Mouse (Mus musculus): ENCODE results near the gene Efcab8. TPM values are rescaled to one million over a fixed set of nuclear protein-coding genes. Genes with fewer than 3 reads are reported as not detected.
A peak's percentile ranks its signal among the peaks of the same experiment; 100 is the strongest.

Gene Efcab8
- polyA plus RNA-seq, 1 experiment from 2014 or later: not detected

- DNase-seq (ENCODE audit: low spot score) (no peak), ATAC-seq (ENCODE audit: insufficient read depth, low FRiP score, low TSS enrichment) (no peak)
- Histone ChIP-seq H3K4me1 (ENCODE audit: control insufficient read depth, insufficient read depth, low read length) (no peaks in the 10 kb centered on the region), H3K27me3 (ENCODE audit: control insufficient read depth, insufficient read depth, low read length) (no peaks in the 10 kb centered on the region), H3K4me3 (ENCODE audit: low read depth, low read length) (no peak overlapping the region), H3K4me2 (ENCODE audit: low read depth) (no peak overlapping the region), H3K9ac (ENCODE audit: low read length) (no peak overlapping the region), H3K9me3 (ENCODE audit: control insufficient read depth, low read length) (no peaks in the 10 kb centered on the region), H3K27ac (ENCODE audit: low read depth, low read length) (no peak overlapping the region), H3K36me3 (ENCODE audit: control insufficient read depth, insufficient read depth, low read length) (no peaks in the 10 kb centered on the region)
- 91% methylated on average over 8 of the region's 8 CpGs for WGBS
These were observed 63.1 kb downstream of the Efcab8 start for GRCm38 (mm10) chr2:153842854-153843253.

- no peaks in the 10 kb centered on the region for H3K36me3 ChIP-seq (ENCODE audit: control insufficient read depth, insufficient read depth, low read length)
- no peaks in the 10 kb centered on the region for H3K27me3 ChIP-seq (ENCODE audit: control insufficient read depth, insufficient read depth, low read length)
- no peaks in the 10 kb centered on the region for H3K4me1 ChIP-seq (ENCODE audit: control insufficient read depth, insufficient read depth, low read length)
- no peaks in the 10 kb centered on the region for H3K9me3 ChIP-seq (ENCODE audit: control insufficient read depth, low read length)
- H3K9ac ChIP-seq (ENCODE audit: low read length): no peak overlapping the region
- 81% methylated on average over 3 of the region's 3 CpGs for WGBS
- DNase-seq (ENCODE audit: low spot score) (no peak), ATAC-seq (ENCODE audit: insufficient read depth, low FRiP score, low TSS enrichment) (no peak)
- H3K4me3 ChIP-seq (ENCODE audit: low read depth, low read length): no peak overlapping the region
- no peak overlapping the region for H3K4me2 ChIP-seq (ENCODE audit: low read depth)
- H3K27ac ChIP-seq (ENCODE audit: low read depth, low read length): no peak overlapping the region
These were observed 68.7 kb downstream of the Efcab8 start for GRCm38 (mm10) chr2:153848389-153848788.

DNA sequence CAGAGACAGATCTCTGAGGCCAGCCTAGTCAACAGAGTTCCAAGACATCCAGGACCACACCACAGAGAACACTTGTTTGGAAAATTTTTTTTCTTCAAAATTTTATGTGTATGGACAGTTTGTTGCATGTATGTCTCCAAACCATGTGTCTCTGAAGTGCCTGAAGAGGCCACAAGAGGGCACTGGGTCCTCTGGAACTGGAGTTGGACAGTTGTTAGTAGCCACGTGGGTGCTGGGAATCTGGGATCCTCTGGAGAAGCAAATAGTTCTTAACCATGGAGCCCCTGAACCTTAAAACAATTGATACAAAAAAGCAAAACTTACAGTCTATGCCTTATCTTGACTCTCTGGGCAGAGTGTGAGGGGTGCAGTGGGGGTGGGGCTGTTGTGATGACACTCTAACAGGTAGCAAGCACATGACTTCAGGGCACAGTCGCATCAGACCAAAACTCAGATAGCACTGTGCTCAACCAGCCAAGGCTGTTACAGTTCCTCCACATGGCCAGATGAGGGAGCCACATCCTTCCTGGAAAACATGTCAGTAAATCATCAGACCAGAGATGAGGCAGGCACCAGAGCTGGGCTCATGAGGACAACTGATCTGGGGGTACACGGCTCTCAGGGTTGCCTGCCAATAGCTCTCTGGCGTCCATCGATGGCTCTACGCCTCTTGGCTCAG is 70.8 kb downstream of the Efcab8 start:
- Histone ChIP-seq H3K9ac (ENCODE audit: low read length) (no peak overlapping the region), H3K4me1 (ENCODE audit: control insufficient read depth, insufficient read depth, low read length) (no peaks in the 10 kb centered on the region), H3K36me3 (ENCODE audit: control insufficient read depth, insufficient read depth, low read length) (no peaks in the 10 kb centered on the region), H3K9me3 (ENCODE audit: control insufficient read depth, low read length) (no peaks in the 10 kb centered on the region), H3K27me3 (ENCODE audit: control insufficient read depth, insufficient read depth, low read length) (no peaks in the 10 kb centered on the region), H3K4me3 (ENCODE audit: low read depth, low read length) (no peak overlapping the region), H3K4me2 (ENCODE audit: low read depth) (no peak overlapping the region), H3K27ac (ENCODE audit: low read depth, low read length) (no peak overlapping the region)
- 89% methylated on average over 6 of the region's 6 CpGs for WGBS
- DNase-seq (ENCODE audit: low spot score): no peak
- no peak for ATAC-seq (ENCODE audit: insufficient read depth, low FRiP score, low TSS enrichment)

- Histone ChIP-seq H3K4me2 (ENCODE audit: low read depth) (no peak overlapping the region), H3K4me3 (ENCODE audit: low read depth, low read length) (no peak overlapping the region), H3K9ac (ENCODE audit: low read length) (no peak overlapping the region), H3K4me1 (ENCODE audit: control insufficient read depth, insufficient read depth, low read length) (no peaks in the 10 kb centered on the region), H3K9me3 (ENCODE audit: control insufficient read depth, low read length) (no peaks in the 10 kb centered on the region), H3K27me3 (ENCODE audit: control insufficient read depth, insufficient read depth, low read length) (no peaks in the 10 kb centered on the region), H3K27ac (ENCODE audit: low read depth, low read length) (no peak overlapping the region), H3K36me3 (ENCODE audit: control insufficient read depth, insufficient read depth, low read length) (no peaks in the 10 kb centered on the region)
- peak; percentile 46 for DNase-seq (ENCODE audit: low spot score)
- WGBS: 55% methylated on average over 4 of the region's 4 CpGs
- no peak for ATAC-seq (ENCODE audit: insufficient read depth, low FRiP score, low TSS enrichment)
These were observed 71.3 kb downstream of the Efcab8 start for GRCm38 (mm10) chr2:153851030-153851360.

GRCm38 (mm10) chr2:153853544-153853943 is 73.8 kb downstream of the Efcab8 start:
- Histone ChIP-seq H3K4me1 (ENCODE audit: control insufficient read depth, insufficient read depth, low read length) (no peaks in the 10 kb centered on the region), H3K27ac (ENCODE audit: low read depth, low read length) (no peak overlapping the region), H3K27me3 (ENCODE audit: control insufficient read depth, insufficient read depth, low read length) (no peaks in the 10 kb centered on the region), H3K4me3 (ENCODE audit: low read depth, low read length) (no peak overlapping the region), H3K4me2 (ENCODE audit: low read depth) (no peak overlapping the region), H3K36me3 (ENCODE audit: control insufficient read depth, insufficient read depth, low read length) (no peaks in the 10 kb centered on the region), H3K9ac (ENCODE audit: low read length) (no peak overlapping the region), H3K9me3 (ENCODE audit: control insufficient read depth, low read length) (no peaks in the 10 kb centered on the region)
- ATAC-seq (ENCODE audit: insufficient read depth, low FRiP score, low TSS enrichment) (no peak), DNase-seq (ENCODE audit: low spot score) (no peak)
- WGBS: 40% methylated on average over 5 of the region's 5 CpGs

DNA sequence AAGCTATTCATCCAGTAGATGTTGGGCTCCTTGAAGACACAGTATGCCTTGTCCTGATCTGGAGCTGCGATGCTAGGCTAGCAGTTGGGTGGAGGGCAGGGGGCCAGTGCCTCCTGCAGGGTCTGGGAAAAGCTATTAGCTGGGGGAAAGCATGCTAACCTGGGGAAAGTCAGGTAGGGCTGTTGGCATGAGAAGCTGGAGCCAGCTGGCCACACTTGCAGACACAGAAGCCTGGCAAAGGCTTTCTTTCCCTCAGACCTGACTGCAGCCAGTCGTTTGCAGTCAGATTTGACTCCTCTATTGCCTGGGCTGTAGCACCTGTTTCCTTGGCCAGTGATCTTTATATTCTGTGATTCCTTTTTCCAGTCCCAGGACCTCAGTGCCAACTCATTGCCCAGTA is 79.8 kb downstream of the Efcab8 start:
- H3K36me3 ChIP-seq (ENCODE audit: control insufficient read depth, insufficient read depth, low read length): no peaks in the 10 kb centered on the region
- no peaks in the 10 kb centered on the region for H3K4me1 ChIP-seq (ENCODE audit: control insufficient read depth, insufficient read depth, low read length)
- H3K27ac ChIP-seq (ENCODE audit: low read depth, low read length): no peak overlapping the region
- H3K27me3 ChIP-seq (ENCODE audit: control insufficient read depth, insufficient read depth, low read length): no peaks in the 10 kb centered on the region
- WGBS: 86% methylated on average over 2 of the region's 2 CpGs
- no peak overlapping the region for H3K4me2 ChIP-seq (ENCODE audit: low read depth)
- ATAC-seq (ENCODE audit: insufficient read depth, low FRiP score, low TSS enrichment) (no peak), DNase-seq (ENCODE audit: low spot score) (no peak)
- H3K4me3 ChIP-seq (ENCODE audit: low read depth, low read length): no peak overlapping the region
- no peaks in the 10 kb centered on the region for H3K9me3 ChIP-seq (ENCODE audit: control insufficient read depth, low read length)
- H3K9ac ChIP-seq (ENCODE audit: low read length): no peak overlapping the region

- Histone ChIP-seq H3K9ac (ENCODE audit: low read length) (no peak overlapping the region), H3K4me1 (ENCODE audit: control insufficient read depth, insufficient read depth, low read length) (no peaks in the 10 kb centered on the region), H3K36me3 (ENCODE audit: control insufficient read depth, insufficient read depth, low read length) (no peaks in the 10 kb centered on the region), H3K27me3 (ENCODE audit: control insufficient read depth, insufficient read depth, low read length) (no peaks in the 10 kb centered on the region), H3K27ac (ENCODE audit: low read depth, low read length) (no peak overlapping the region), H3K9me3 (ENCODE audit: control insufficient read depth, low read length) (no peaks in the 10 kb centered on the region), H3K4me3 (ENCODE audit: low read depth, low read length) (no peak overlapping the region), H3K4me2 (ENCODE audit: low read depth) (no peak overlapping the region)
- ATAC-seq (ENCODE audit: insufficient read depth, low FRiP score, low TSS enrichment) (no peak), DNase-seq (ENCODE audit: low spot score) (no peak)
- 90% methylated on average over 11 of the region's 11 CpGs for WGBS
These were observed 80.6 kb downstream of the Efcab8 start for GRCm38 (mm10) chr2:153860315-153860714.

GRCm38 (mm10) chr2:153860715-153861114 is 81.0 kb downstream of the Efcab8 start:
- no peaks in the 10 kb centered on the region for H3K4me1 ChIP-seq (ENCODE audit: control insufficient read depth, insufficient read depth, low read length)
- DNase-seq (ENCODE audit: low spot score): no peak
- no peaks in the 10 kb centered on the region for H3K36me3 ChIP-seq (ENCODE audit: control insufficient read depth, insufficient read depth, low read length)
- 74% methylated on average over 3 of the region's 3 CpGs for WGBS
- no peak overlapping the region for H3K9ac ChIP-seq (ENCODE audit: low read length)
- H3K4me2 ChIP-seq (ENCODE audit: low read depth): no peak overlapping the region
- no peak for ATAC-seq (ENCODE audit: insufficient read depth, low FRiP score, low TSS enrichment)
- no peaks in the 10 kb centered on the region for H3K27me3 ChIP-seq (ENCODE audit: control insufficient read depth, insufficient read depth, low read length)
- H3K9me3 ChIP-seq (ENCODE audit: control insufficient read depth, low read length): no peaks in the 10 kb centered on the region
- H3K4me3 ChIP-seq (ENCODE audit: low read depth, low read length): no peak overlapping the region
- H3K27ac ChIP-seq (ENCODE audit: low read depth, low read length): no peak overlapping the region

GRCm38 (mm10) chr2:153861960-153862359 is 82.2 kb downstream of the Efcab8 start:
- H3K9ac ChIP-seq (ENCODE audit: low read length): no peak overlapping the region
- H3K9me3 ChIP-seq (ENCODE audit: control insufficient read depth, low read length): no peaks in the 10 kb centered on the region
- no peak for ATAC-seq (ENCODE audit: insufficient read depth, low FRiP score, low TSS enrichment)
- H3K4me3 ChIP-seq (ENCODE audit: low read depth, low read length): no peak overlapping the region
- DNase-seq (ENCODE audit: low spot score): no peak
- no peaks in the 10 kb centered on the region for H3K36me3 ChIP-seq (ENCODE audit: control insufficient read depth, insufficient read depth, low read length)
- no peak overlapping the region for H3K4me2 ChIP-seq (ENCODE audit: low read depth)
- 94% methylated on average over 3 of the region's 3 CpGs for WGBS
- H3K4me1 ChIP-seq (ENCODE audit: control insufficient read depth, insufficient read depth, low read length): no peaks in the 10 kb centered on the region
- no peaks in the 10 kb centered on the region for H3K27me3 ChIP-seq (ENCODE audit: control insufficient read depth, insufficient read depth, low read length)
- H3K27ac ChIP-seq (ENCODE audit: low read depth, low read length): no peak overlapping the region

All from neural tube, embryonic 11.5 days (tissue).